Mouse (Mus musculus) ES-E14 (cell line): Measurements from ENCODE around the gene Gon4l. TPM values are rescaled to one million over a fixed set of nuclear protein-coding genes. Genes with fewer than 3 reads are reported as not detected.
"Not testable (repeated sequence)": the region's sequence is repeated elsewhere in the genome, so short reads cannot be mapped to it uniquely, and the experiment has no call there.

Source experiments
- DNase-seq: peaks from one replicate; pipeline ENCODE4 v3.0.0-alpha.2; 2013; ENCODE audit warnings: low read depth, low spot score
- H3K27ac ChIP-seq: 2 replicates; pipeline ENCODE4 v1.5.1; 2012; ENCODE audit warnings: low read depth, mild to moderate bottlenecking, low read length, moderate library complexity, mixed read lengths; ENCODE audit not compliant: poor library complexity, insufficient read depth, severe bottlenecking
- H3K36me3 ChIP-seq: 2 replicates; pipeline ENCODE4 v1.6.1; 2012; ENCODE audit warnings: mild to moderate bottlenecking, low read length, moderate library complexity, mixed read lengths; ENCODE audit not compliant: control insufficient read depth, poor library complexity, insufficient read depth, severe bottlenecking
- H3K4me1 ChIP-seq, 2 experiments: fragments of 150-350 bp in 1 of 2; sonication (generic) in 1 of 2; 2 replicates each; pipeline ENCODE4 v1.6.1; 2012; ENCODE audit warnings: low read length in 2 of 2, mild to moderate bottlenecking in 1 of 2, mixed read lengths in 1 of 2; ENCODE audit not compliant: control insufficient read depth in 2 of 2, insufficient read depth in 2 of 2, poor library complexity in 1 of 2
- H3K4me3 ChIP-seq, 2 experiments: fragments of 150-350 bp in 1 of 2; sonication (generic) in 1 of 2; 2 replicates each; pipeline ENCODE4 v1.5.1; 2012; ENCODE audit warnings: low read length in 2 of 2, low read depth in 1 of 2, mild to moderate bottlenecking in 1 of 2, mixed read lengths in 1 of 2; ENCODE audit not compliant: insufficient read depth in 1 of 2, poor library complexity in 1 of 2, severe bottlenecking in 1 of 2
- H3K9ac ChIP-seq: 2 replicates; pipeline ENCODE4 v1.6.1; 2012; ENCODE audit warnings: low read depth, mild to moderate bottlenecking, low read length, mixed read lengths; ENCODE audit not compliant: poor library complexity, insufficient read depth, severe bottlenecking
- H3K9me3 ChIP-seq: fragments of 150-350 bp; sonication (generic); 2 replicates; pipeline ENCODE4 v1.6.1; 2012; ENCODE audit warnings: low read depth, mild to moderate bottlenecking, low read length; ENCODE audit not compliant: control insufficient read depth, insufficient read depth
- CHD2 ChIP-seq: IDR thresholded peaks from 2 replicates; pipeline ENCODE4 v1.6.1; 2014; ENCODE audit warnings: mild to moderate bottlenecking, low read depth, low read length, inconsistent platforms
- HCFC1 ChIP-seq: IDR thresholded peaks from 2 replicates; pipeline ENCODE4 v1.6.1; 2012; ENCODE audit warnings: low read length, inconsistent platforms, borderline replicate concordance; ENCODE audit not compliant: insufficient read depth
- MAFK ChIP-seq: IDR thresholded peaks from 2 replicates; pipeline ENCODE4 v1.6.1; 2014; ENCODE audit warnings: mild to moderate bottlenecking, low read depth, low read length, inconsistent platforms; ENCODE audit not compliant: insufficient read depth
- ZC3H11A ChIP-seq: IDR thresholded peaks from 2 replicates; pipeline ENCODE4 v1.6.1; 2012; ENCODE audit warnings: low read depth, mild to moderate bottlenecking, inconsistent platforms, low read length, borderline replicate concordance
- ZNF384 ChIP-seq: IDR thresholded peaks from 2 replicates; pipeline ENCODE4 v1.6.1; 2012; ENCODE audit warnings: low read depth, low read length, inconsistent platforms
- in situ Hi-C, 2 experiments: fragments of 600-800 bp; cut with MboI; formaldehyde crosslinking; loops; one replicate each; pipeline ENCODE4 v1.15.1; 2025; ENCODE audit warnings: low sequenced_read_pairs in 2 of 2, inconsistent platforms in 1 of 2; ENCODE audit not compliant: unreplicated experiment in 2 of 2
- total RNA-seq: library from RNA; depleted of rRNA; stranded (reverse); fragments of 300-350 nt; gene quantifications from 2 replicates; pipeline ENCODE4 v1.2.3, GENCODE M21; 2012; rRNA removed

Gene Gon4l
- 56.3 and 58.0 TPM in 2 replicates for total RNA-seq

DNA sequence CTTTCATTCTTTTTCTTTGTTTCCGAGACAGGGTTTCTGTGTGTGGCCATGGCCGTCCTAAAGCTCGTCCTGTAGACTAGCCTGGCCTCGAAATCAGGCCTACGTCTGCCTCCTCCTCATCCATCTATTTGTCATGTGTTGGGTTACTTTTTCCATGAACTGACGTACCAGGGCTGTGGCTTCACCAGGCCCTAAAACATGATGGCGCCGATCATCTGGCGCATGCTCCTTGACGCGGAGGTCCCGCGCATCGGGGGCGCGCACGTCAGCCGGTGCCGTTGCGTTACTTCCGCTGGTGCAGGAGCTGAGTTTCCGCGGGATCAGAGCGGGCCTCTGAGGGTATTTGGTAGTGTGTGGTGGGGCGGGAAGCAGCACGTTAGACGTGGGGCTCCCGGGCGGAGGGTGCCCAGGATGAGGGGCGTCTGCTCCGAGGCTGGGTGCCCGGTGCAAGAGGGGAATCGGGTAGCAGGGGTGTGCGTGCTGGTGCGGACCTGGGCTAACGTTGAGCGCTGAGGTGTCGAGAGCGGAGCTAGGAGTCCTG is at the start of gene Gon4l:
Gene Gon4l, plus strand, starts transcription at position 281 of the 541 bp plus-strand sequence.
- 0 out of 2 replicates have a peak, but pooled peaks have one; percentile 47 for TF ChIP-seq HCFC1
- in situ Hi-C loops = not testable (repeated sequence)
- H3K9ac ChIP-seq = peak within 1 kb of the TSS; percentile 89

GRCm38 (mm10) chr3:88786323-88786722 is 48.7 kb upstream of the Gon4l start:
- DNase-seq, H3K27ac ChIP-seq, H3K4me1 ChIP-seq, H3K4me3 ChIP-seq, H3K36me3 ChIP-seq, H3K9ac ChIP-seq, in situ Hi-C loops, H3K9me3 ChIP-seq: not testable (repeated sequence)

More for the DNA sequence above, at the start of gene Gon4l:
- H3K9me3 ChIP-seq, H3K4me1 ChIP-seq, H3K36me3 ChIP-seq, DNase-seq: not testable (repeated sequence)
- H3K4me3 ChIP-seq = peak within 1 kb of the TSS; percentile 71 to 74
- H3K27ac ChIP-seq = peak within 1 kb of the TSS; percentile 80; the same call in 1 of the 2 replicates

GRCm38 (mm10) chr3:88786805-88787204 is 48.2 kb upstream of the Gon4l start:
- H3K4me1 ChIP-seq, H3K4me3 ChIP-seq, DNase-seq, H3K9me3 ChIP-seq, in situ Hi-C loops, H3K9ac ChIP-seq, H3K36me3 ChIP-seq, H3K27ac ChIP-seq: not testable (repeated sequence)

GRCm38 (mm10) chr3:88788033-88788432 is 47.0 kb upstream of the Gon4l start:
- H3K4me3 ChIP-seq, DNase-seq, in situ Hi-C loops, H3K9me3 ChIP-seq, H3K4me1 ChIP-seq, H3K27ac ChIP-seq, H3K36me3 ChIP-seq, H3K9ac ChIP-seq: not testable (repeated sequence)

DNA sequence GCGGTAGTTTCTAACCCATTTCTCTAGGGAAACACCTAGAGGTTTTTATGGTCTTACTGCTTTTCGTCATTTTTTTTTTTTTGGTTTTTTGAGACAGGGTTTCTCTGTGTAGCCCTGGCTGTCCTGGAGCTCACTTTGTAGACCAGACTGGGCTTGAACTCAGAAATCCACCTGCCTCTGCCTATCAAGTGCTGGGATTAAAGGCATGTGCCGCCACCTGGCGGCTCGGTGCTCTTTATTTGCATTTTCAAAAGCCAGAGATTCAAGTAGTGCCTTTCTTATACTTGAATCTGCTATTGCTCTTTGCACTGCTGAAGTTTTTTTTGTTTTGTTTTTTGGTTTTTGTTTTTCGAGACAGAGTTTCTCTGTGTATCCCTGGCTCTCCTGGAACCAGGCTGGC is 37.5 kb upstream of the Gon4l start:
- DNase-seq = peak; percentile 7

GRCm38 (mm10) chr3:88803910-88804540 is 31.0 kb upstream of the Gon4l start:
- peaks cover 6% of the 10 kb centered on the region for H3K36me3 ChIP-seq
- H3K4me3 ChIP-seq = no peak overlapping the region
- TF ChIP-seq ZNF384 (no peak), MAFK (no peak), HCFC1 (no peak), CHD2 (no peak), ZC3H11A (no peak)
- in situ Hi-C loops = no loop called here
- H3K4me1 ChIP-seq = no peaks in the 10 kb centered on the region
- DNase-seq = no peak
- no peak overlapping the region for H3K9ac ChIP-seq
- H3K27ac ChIP-seq = no peak overlapping the region
- H3K9me3 ChIP-seq = no peaks in the 10 kb centered on the region

More for the DNA sequence above, 37.5 kb upstream of the Gon4l start:
- H3K36me3 ChIP-seq, H3K27ac ChIP-seq, H3K4me1 ChIP-seq, H3K9ac ChIP-seq, in situ Hi-C loops, H3K4me3 ChIP-seq, H3K9me3 ChIP-seq: not testable (repeated sequence)
